Mouse (Mus musculus): ENCODE measurements around the gene Nfib.

GRCm38 (mm10) chr4:82667271-82667872 lies 38.2 kb downstream of the Nfib start:
- TF ChIP-seq EP300 (IDR thresholded peaks at IDR 0.05) = no peak
- TF ChIP-seq CTCF (IDR thresholded peaks at IDR 0.05) = no peak

Data from lung, postnatal 0 days (tissue).